Mouse (Mus musculus): ENCODE data around the gene Map4k4. TPM values are rescaled to one million over a fixed set of nuclear protein-coding genes. Genes with fewer than 3 reads are reported as not detected.

The Map4k4 gene
- total RNA-seq, 2 experiments from 2014 or later, result 98.8 to 114 TPM

GRCm38 (mm10) chr1:39901063-39901811 lies 524 bp downstream of the Map4k4 start:
- Histone ChIP-seq H3K4me3 (peak overlapping the region; percentile 69), H3K27ac (peak overlapping the region; percentile 93)
- intact Hi-C loops (cut with DNase I), result loop anchor here (2.0 to 5.0 kb wide), 3 partner anchors 36 to 138 kb away; no protein-coding TSS in a partner anchor
- TF ChIP-seq CTCF (IDR thresholded peaks at IDR 0.05), result no peak
- peak; percentile 44 to 56 for DNase-seq (ENCODE audit: extremely low spot score in 1 of 2, low spot score in 2 of 2)

GRCm38 (mm10) chr1:39901851-39902703 lies 1.4 kb downstream of the Map4k4 start:
- no peak for TF ChIP-seq CTCF (IDR thresholded peaks at IDR 0.05)
- peak overlapping the region; percentile 69 for H3K4me3 ChIP-seq
- H3K27ac ChIP-seq, result peak overlapping the region; percentile 93
- intact Hi-C loops (cut with DNase I), result loop anchor here (2.0 to 5.0 kb wide), 4 partner anchors 35 to 251 kb away; partner anchors contain the start of gene Creg2
- DNase-seq (ENCODE audit: extremely low spot score in 1 of 2, low spot score in 2 of 2), result peak in 1 of 2 experiments; percentile 50

- Histone ChIP-seq H3K4me3 (peak overlapping the region; percentile 69), H3K27ac (peak overlapping the region; percentile 93)
- no peak for DNase-seq (ENCODE audit: extremely low spot score in 1 of 2, low spot score in 2 of 2)
- no peak for TF ChIP-seq CTCF (IDR thresholded peaks at IDR 0.05)
- intact Hi-C loops (cut with DNase I), result loop anchor here (2.0 to 5.0 kb wide), 3 partner anchors 35 to 252 kb away; partner anchors contain the start of gene Creg2
These were observed 2.0 kb downstream of the Map4k4 start for GRCm38 (mm10) chr1:39902704-39903151.

GRCm38 (mm10) chr1:39904720-39905119 lies 4.0 kb downstream of the Map4k4 start:
- Histone ChIP-seq H3K4me3 (no peak overlapping the region), H3K27ac (no peak overlapping the region)
- intact Hi-C loops (cut with DNase I), result loop anchor here (5.0 kb wide), 2 partner anchors 33 to 73 kb away; no protein-coding TSS in a partner anchor
- no peak for TF ChIP-seq CTCF (IDR thresholded peaks at IDR 0.05)
- DNase-seq (ENCODE audit: extremely low spot score in 1 of 2, low spot score in 2 of 2), result no peak

- H3K27ac ChIP-seq, result no peak overlapping the region
- intact Hi-C loops (cut with DNase I), result no loop called here
- H3K4me3 ChIP-seq, result no peak overlapping the region
- DNase-seq (ENCODE audit: extremely low spot score in 1 of 2, low spot score in 2 of 2), result no peak
- TF ChIP-seq CTCF (IDR thresholded peaks at IDR 0.05), result no peak
These were observed 6.2 kb downstream of the Map4k4 start for GRCm38 (mm10) chr1:39906921-39907320.

- intact Hi-C loops (cut with DNase I), result no loop called here
- Histone ChIP-seq H3K27ac (no peak overlapping the region), H3K4me3 (no peak overlapping the region)
- no peak for TF ChIP-seq CTCF (IDR thresholded peaks at IDR 0.05)
- no peak for DNase-seq (ENCODE audit: extremely low spot score in 1 of 2, low spot score in 2 of 2)
These were observed 8.3 kb downstream of the Map4k4 start for GRCm38 (mm10) chr1:39908976-39909375.

GRCm38 (mm10) chr1:39911446-39911845 lies 10.7 kb downstream of the Map4k4 start:
- H3K4me3 ChIP-seq, result no peak overlapping the region
- H3K27ac ChIP-seq, result no peak overlapping the region
- no peak for DNase-seq (ENCODE audit: extremely low spot score in 1 of 2, low spot score in 2 of 2)
- intact Hi-C loops (cut with DNase I), result loop anchor here (5.0 kb wide), 1 partner anchor 71 kb away; no protein-coding TSS in a partner anchor
- TF ChIP-seq CTCF (IDR thresholded peaks at IDR 0.05), result peak; percentile 90

GRCm38 (mm10) chr1:39913256-39913655 lies 12.5 kb downstream of the Map4k4 start:
- intact Hi-C loops (cut with DNase I), result loop anchor here (5.0 kb wide), 1 partner anchor 69 kb away; no protein-coding TSS in a partner anchor
- peak overlapping the region; percentile 19; the same call in 1 of the 2 replicates for H3K27ac ChIP-seq

GRCm38 (mm10) chr1:39916144-39916543 lies 15.4 kb downstream of the Map4k4 start:
- Histone ChIP-seq H3K4me3 (no peak overlapping the region), H3K27ac (no peak overlapping the region)
- intact Hi-C loops (cut with DNase I), result no loop called here
- DNase-seq (ENCODE audit: extremely low spot score in 1 of 2, low spot score in 2 of 2), result no peak
- no peak for TF ChIP-seq CTCF (IDR thresholded peaks at IDR 0.05)

More at GRCm38 (mm10) chr1:39913256-39913655, 12.5 kb downstream of the Map4k4 start:
- no peak overlapping the region for H3K4me3 ChIP-seq
- TF ChIP-seq CTCF (IDR thresholded peaks at IDR 0.05), result no peak
- no peak for DNase-seq (ENCODE audit: extremely low spot score in 1 of 2, low spot score in 2 of 2)

GRCm38 (mm10) chr1:39917855-39918516 lies 17.3 kb downstream of the Map4k4 start:
- DNase-seq (ENCODE audit: extremely low spot score in 1 of 2, low spot score in 2 of 2), result no peak
- Histone ChIP-seq H3K4me3 (no peak overlapping the region), H3K27ac (peak overlapping the region; percentile 1; the same call in 1 of the 2 replicates)
- intact Hi-C loops (cut with DNase I), result no loop called here
- TF ChIP-seq CTCF (IDR thresholded peaks at IDR 0.05), result no peak

GRCm38 (mm10) chr1:39918517-39919115 lies 17.9 kb downstream of the Map4k4 start:
- DNase-seq (ENCODE audit: extremely low spot score in 1 of 2, low spot score in 2 of 2), result no peak
- TF ChIP-seq CTCF (IDR thresholded peaks at IDR 0.05), result no peak
- Histone ChIP-seq H3K27ac (peak overlapping the region; percentile 1; the same call in 1 of the 2 replicates), H3K4me3 (no peak overlapping the region)
- intact Hi-C loops (cut with DNase I), result no loop called here
